Mouse (Mus musculus): ENCODE measurements around the gene Ak6.

Gene Ak6

DNA sequence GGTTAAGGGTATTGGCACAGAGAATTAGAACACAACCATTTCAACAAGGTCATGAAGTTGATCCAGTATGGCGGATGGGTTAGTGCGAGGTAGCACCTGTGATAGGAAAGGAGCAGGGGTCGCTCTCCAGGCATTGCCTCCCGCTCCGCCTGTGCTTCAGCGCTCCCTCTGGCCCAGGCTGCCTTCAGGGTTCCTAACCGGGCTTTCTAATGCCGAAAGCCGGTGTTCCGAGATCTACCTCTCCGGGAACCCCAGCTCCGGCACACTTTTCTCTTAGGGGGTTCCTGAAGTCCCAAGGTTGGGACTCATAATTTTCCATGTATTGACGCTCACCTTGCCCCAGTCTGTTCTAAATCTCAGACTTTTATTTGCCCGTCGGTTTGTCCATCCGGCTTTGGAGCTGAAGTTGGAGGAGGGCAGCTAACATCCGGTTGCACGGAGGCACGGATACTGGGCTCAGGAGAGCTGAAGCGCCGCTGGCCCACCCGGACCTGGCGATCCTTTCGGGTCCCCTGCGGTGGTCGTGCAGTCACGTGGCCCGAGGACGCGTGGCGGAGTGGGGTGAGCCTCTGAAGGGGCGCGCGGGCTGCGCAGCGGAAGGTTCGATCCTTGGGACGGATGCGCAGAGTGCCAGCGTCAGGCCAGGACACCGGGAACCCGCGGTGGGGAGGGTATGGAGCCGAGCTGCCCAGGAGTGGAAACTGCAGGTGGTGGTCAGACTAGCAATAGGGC is 18.7 kb downstream of the Ak6 start, which contains the start of gene Ccdc125:
Gene Ccdc125, plus strand, starts transcription at position 427 of the 732 bp plus-strand sequence.
- peak; percentile 15 to 49 for DNase-seq (ENCODE audit: low spot score in 2 of 2)

DNA sequence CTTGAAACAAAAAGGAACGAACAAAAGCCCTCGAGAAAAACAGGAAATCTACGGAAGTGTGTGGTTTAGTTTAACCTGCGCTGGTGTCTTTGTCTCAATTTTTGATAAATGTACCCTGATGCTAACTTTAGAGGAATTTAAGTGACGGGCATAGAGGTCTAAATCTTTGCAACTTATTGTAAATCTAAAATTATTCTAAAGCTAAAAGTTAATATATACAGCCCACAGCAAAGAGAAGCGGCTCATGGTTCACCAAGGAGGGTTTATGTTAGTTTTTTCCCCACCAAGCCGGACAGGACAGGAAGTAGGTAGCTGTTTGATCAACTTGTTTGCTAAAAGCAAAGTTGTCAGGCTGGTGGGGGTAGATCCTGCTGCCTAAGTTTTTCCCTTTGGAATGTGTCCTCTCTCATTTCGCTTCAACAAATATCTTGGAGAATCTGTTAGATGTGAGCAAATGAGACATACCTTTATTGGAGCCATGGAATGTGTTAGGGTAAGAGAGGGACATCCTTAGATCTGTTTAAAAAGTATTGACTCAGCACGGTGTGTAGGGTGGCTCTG is 19.5 kb downstream of the Ak6 start:
- no peak for DNase-seq (ENCODE audit: low spot score in 2 of 2)

DNA sequence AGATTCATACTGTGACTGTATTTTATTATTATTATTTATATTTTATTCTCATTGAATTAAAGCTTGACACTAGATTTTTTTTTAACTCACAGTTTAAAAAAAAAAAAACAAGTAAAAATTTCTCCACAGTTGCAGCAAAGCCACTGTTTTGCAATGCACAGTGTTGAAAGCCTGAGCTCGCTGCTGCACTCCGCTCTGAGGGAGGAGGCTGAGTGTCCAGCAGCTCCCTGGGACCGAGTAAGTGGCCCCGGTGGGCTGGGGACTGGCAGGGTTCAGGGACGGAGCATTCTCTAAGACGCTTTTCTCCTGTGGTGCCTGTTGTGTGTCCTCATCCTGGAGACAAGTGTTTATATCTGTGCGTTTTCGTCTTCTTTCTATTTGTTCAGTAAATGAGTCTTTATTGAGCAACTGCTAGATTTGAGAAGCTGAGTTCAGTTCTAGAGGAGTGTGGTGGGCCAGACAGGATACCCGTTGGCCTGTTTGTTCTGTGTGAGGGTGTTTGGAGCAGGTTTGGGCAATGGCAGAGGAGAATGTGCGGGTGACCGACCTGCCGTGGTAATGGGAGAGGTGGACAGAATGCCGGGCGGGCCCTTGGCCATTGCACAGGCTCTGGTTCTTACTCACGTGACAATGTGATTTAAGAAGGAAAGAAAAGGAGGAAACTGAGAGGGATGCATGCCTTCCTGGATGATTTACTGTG is 25.3 kb downstream of the Ak6 start:
- DNase-seq (ENCODE audit: low spot score in 2 of 2), result no peak

DNA sequence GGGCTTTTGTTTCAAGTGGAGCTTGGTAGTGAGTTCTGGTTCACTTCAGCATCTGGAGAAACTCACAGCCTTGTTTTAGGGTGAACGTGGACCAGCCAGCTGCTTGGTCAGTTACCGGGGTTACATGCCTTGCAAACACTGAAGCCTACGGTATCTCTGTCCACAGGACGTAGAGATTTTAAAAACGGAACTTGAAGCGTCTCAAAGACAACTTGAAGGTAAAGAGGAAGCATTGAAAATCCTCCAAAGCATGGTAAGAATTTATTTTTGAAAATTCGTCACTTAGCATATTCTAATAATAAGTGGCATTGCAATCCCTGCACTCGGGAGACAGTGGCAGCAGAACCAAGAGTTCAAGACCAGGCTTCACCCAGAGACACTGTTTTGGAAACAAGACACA is 30.8 kb downstream of the Ak6 start:
- DNase-seq (ENCODE audit: low spot score in 2 of 2), result no peak

DNA sequence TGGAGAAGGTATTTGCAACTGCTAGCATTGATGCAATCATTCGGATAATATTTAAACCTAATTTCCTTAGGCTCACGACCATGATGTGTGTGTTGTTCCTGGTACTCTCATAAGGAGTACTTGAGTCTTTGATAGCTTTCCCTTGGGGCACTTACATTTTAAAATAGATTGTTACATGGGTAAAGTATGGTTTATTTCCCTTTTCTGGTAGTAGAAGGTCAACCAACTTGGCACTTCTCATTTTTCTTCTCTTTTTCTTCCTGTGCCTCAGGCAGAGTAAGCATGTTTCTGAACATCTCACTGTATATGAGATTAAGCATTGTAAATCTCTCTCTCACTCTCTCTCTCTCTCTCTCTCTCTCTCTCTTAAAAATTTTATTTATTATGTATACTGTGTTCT is 32.1 kb downstream of the Ak6 start:
- DNase-seq (ENCODE audit: low spot score in 2 of 2), result no peak

DNA sequence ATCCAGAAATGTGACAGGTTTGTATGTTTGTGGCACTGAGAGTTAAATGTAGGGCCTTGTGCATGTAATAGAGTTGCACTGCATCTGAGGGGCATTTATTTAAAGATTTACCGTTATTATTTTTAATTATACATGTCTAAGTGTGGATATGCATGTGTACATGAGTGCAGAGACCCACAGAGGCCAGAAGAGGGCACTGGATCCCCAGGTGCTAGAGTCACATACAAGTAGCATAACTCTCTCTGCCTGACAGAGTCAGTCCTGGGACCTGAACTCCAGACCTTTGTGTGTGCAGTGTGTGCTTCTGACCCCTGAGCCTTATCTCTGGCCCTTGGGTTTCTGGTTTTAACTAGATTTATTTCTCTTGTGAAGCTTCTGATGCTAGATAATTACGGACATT is 33.6 kb downstream of the Ak6 start:
- DNase-seq (ENCODE audit: low spot score in 2 of 2), result no peak

DNA sequence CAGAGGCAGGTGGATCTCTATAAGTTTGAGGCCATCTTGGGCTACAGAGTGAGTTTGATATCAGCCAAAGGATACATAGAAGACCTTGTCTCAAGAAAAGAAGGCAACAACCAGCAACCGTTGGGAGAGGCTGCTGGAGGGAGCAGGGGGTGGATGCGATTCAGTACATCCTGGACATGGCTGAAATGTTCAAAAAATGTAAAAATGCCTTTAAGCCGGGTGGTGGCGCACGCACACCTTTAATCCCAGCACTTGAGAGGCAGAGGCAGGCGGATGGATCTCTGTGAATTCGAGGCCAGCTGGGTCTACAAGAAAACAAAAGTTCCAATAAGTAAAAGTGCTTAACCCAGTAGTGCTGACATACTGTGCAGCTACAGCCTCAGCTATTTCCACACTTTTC is 36.7 kb downstream of the Ak6 start:
- DNase-seq (ENCODE audit: low spot score in 2 of 2), result no peak

DNA sequence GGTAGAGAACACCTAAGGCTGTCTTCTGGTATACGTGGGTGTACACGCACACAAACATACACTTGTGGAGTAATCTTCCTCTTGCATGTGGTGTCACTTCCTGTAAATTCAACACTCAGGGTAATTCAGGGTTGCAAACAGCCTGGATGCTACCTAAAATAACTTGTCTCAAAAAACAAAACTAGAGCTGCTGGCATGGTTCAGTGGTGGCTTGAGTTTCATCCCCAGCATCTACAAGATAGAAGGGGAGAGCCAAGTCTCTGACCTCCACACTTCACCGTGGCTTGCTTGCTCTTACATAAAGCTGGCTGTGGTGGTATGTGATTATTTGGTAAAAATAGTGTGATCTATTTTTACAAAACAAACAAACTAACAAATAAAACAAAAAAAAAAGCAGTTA is 46.8 kb downstream of the Ak6 start:
- no peak for DNase-seq (ENCODE audit: low spot score in 2 of 2)

DNA sequence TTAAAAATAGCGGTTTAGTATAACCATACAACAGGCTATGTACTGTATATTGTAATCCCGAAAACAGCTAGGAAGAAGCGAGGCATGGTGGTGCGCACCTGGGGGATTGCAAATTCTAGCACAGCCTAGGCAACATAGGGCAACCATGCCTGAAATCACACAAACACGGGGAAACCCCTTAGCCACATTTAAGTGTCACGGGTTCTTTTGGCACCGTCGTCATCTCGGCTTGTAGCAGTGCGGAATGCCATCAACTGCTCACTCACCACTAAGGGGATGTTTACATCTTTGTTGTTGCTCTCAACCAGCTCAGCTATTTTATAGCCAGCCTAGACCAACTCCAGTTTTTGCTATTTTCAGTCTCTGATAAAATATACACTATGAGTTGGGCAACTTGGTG is 48.1 kb downstream of the Ak6 start:
- no peak for DNase-seq (ENCODE audit: low spot score in 2 of 2)

DNA sequence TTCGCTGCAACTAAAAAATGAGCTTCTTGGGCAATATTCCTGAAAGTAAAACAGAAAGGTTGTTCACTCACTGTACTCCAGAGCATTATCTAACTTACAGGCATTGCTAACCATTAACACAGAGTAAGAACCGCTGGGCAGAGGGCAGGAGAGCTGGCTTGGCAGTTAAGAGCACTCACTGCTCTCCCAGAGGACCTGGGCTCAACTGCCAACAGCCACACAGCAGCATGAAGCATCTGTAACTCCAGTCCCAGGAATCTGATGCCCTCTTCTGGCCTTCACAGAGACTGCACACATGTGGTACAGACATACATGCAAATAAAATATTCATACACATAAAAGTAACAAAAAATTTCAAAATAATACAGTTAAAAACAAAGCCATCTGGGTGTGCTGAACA is 52.7 kb downstream of the Ak6 start:
- no peak for DNase-seq (ENCODE audit: low spot score in 2 of 2)

DNA sequence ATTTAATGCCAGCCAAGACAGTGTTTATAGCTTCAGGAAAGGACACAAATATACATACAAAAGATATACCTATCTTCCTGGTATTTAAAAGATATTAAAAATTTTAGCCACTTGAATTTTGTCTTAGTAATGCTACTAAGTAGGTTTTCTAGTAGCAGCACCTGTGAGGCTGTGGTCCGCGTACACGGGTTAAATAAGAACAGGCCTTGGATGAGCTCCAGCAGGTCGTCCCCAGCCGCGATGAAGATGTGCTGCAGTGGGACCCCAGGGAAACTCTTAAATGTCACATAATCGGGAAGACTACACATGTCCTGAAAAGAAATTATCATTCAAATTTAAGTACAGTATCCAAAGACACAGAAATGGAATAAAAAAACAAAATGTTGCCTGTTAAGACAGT is 55.4 kb downstream of the Ak6 start:
- no peak for DNase-seq (ENCODE audit: low spot score in 2 of 2)

DNA sequence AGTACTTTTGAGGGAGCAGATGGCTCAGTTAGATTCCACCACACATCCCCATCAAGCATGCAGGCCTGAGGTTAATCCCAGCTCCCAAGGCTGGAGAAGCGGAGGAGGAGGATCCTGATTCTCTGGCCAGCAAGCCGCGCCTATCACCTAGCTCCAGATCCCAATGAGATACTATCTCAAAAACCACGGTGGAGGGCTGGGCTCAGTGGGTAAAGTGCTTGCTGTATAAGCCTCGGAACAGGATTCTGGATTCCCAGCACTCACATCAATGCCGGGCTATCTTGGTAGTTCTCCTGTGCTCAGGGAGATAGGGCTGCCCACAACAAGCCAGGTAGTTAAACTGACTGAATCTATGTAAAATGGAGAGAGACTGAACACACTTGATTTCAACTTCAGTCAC is 64.7 kb downstream of the Ak6 start:
- no peak for DNase-seq (ENCODE audit: low spot score in 2 of 2)

Data from urinary bladder, adult 18-20 months (tissue).